Mouse (Mus musculus) megakaryocyte, embryonic 14.5 days (primary cell): ENCODE data around the gene Igsf21. TPM values are rescaled to one million over a fixed set of nuclear protein-coding genes. Genes with fewer than 3 reads are reported as not detected.

Source experiments
- H3K27me3 ChIP-seq: replicated peaks from 2 replicates; pipeline ENCODE3; 2012; ENCODE audit warnings: inconsistent platforms
- H3K36me3 ChIP-seq: replicated peaks from 2 replicates; pipeline ENCODE3; 2012; ENCODE audit warnings: low read length, inconsistent platforms, mixed read lengths
- H3K4me1 ChIP-seq: 2 replicates; pipeline ENCODE4 v1.6.1; 2012; ENCODE audit warnings: inconsistent platforms
- H3K4me3 ChIP-seq: replicated peaks from 2 replicates; pipeline ENCODE3; 2012; ENCODE audit warnings: moderate library complexity, mild to moderate bottlenecking, inconsistent platforms
- H3K9me3 ChIP-seq: 2 replicates; pipeline ENCODE4 v1.6.1; 2012; ENCODE audit warnings: inconsistent platforms
- FLI1 ChIP-seq: IDR thresholded peaks from 2 replicates; pipeline ENCODE4 v1.6.1; 2012; ENCODE audit warnings: low read length, inconsistent platforms, mixed read lengths
- GATA1 ChIP-seq: IDR thresholded peaks from 3 replicates; pipeline ENCODE4 v1.6.1; 2012; ENCODE audit warnings: mixed read lengths, low read length, inconsistent platforms, borderline replicate concordance
- polyA plus RNA-seq: library from polyadenylated mRNA; stranded (reverse); fragments of >175 nt; gene quantifications from 2 replicates; pipeline ENCODE4 v1.2.3, GENCODE M21; 2012; ENCODE audit warnings: low replicate concordance; ENCODE audit not compliant: insufficient read depth

Gene Igsf21
- polyA plus RNA-seq, 1 experiment = not detected

- H3K9me3 ChIP-seq = no peaks in the 10 kb centered on the region
- peaks cover 34% of the 10 kb centered on the region for H3K27me3 ChIP-seq
- H3K36me3 ChIP-seq = no peaks in the 10 kb centered on the region
- no peak overlapping the region for H3K4me3 ChIP-seq
- H3K4me1 ChIP-seq = no peaks in the 10 kb centered on the region
- TF ChIP-seq GATA1 = no peak
- TF ChIP-seq FLI1 = no peak
Measured at GRCm38 (mm10) chr4:140252369-140252768, 5.8 kb upstream of the Igsf21 start.

GRCm38 (mm10) chr4:140249011-140249744 lies 2.6 kb upstream of the Igsf21 start:
- Histone ChIP-seq H3K9me3 (no peaks in the 10 kb centered on the region), H3K27me3 (peaks cover 66% of the 10 kb centered on the region), H3K4me1 (no peaks in the 10 kb centered on the region), H3K4me3 (no peak overlapping the region), H3K36me3 (no peaks in the 10 kb centered on the region)
- TF ChIP-seq GATA1 = no peak
- no peak for TF ChIP-seq FLI1

- Histone ChIP-seq H3K27me3 (peaks cover 72% of the 10 kb centered on the region), H3K9me3 (no peaks in the 10 kb centered on the region)
Measured at GRCm38 (mm10) chr4:140248396-140248795, 1.8 kb upstream of the Igsf21 start.

GRCm38 (mm10) chr4:140247006-140248003 lies 721 bp upstream of the Igsf21 start:
- no peaks in the 10 kb centered on the region for H3K36me3 ChIP-seq
- H3K4me1 ChIP-seq = no peaks in the 10 kb centered on the region
- TF ChIP-seq FLI1 = no peak
- no peak for TF ChIP-seq GATA1
- no peaks in the 10 kb centered on the region for H3K9me3 ChIP-seq
- peaks cover 82% of the 10 kb centered on the region for H3K27me3 ChIP-seq
- H3K4me3 ChIP-seq = no peak overlapping the region

More at GRCm38 (mm10) chr4:140248396-140248795, 1.8 kb upstream of the Igsf21 start:
- no peak for TF ChIP-seq GATA1
- no peak for TF ChIP-seq FLI1
- Histone ChIP-seq H3K4me1 (no peaks in the 10 kb centered on the region), H3K4me3 (no peak overlapping the region), H3K36me3 (no peaks in the 10 kb centered on the region)

- TF ChIP-seq GATA1 (no peak), FLI1 (no peak)
- no peaks in the 10 kb centered on the region for H3K36me3 ChIP-seq
- H3K4me1 ChIP-seq = no peaks in the 10 kb centered on the region
- H3K27me3 ChIP-seq = peaks cover 89% of the 10 kb centered on the region
- H3K9me3 ChIP-seq = no peaks in the 10 kb centered on the region
- no peak overlapping the region for H3K4me3 ChIP-seq
Measured at GRCm38 (mm10) chr4:140245286-140246179, 1.1 kb downstream of the Igsf21 start.

- no peaks in the 10 kb centered on the region for H3K4me1 ChIP-seq
- H3K36me3 ChIP-seq = no peaks in the 10 kb centered on the region
- H3K4me3 ChIP-seq = no peak overlapping the region
- no peaks in the 10 kb centered on the region for H3K9me3 ChIP-seq
- peaks cover 85% of the 10 kb centered on the region for H3K27me3 ChIP-seq
- TF ChIP-seq FLI1 (no peak), GATA1 (no peak)
Measured at GRCm38 (mm10) chr4:140244835-140245234, 1.7 kb downstream of the Igsf21 start.

- Histone ChIP-seq H3K4me1 (no peaks in the 10 kb centered on the region), H3K36me3 (no peaks in the 10 kb centered on the region), H3K4me3 (no peak overlapping the region), H3K9me3 (no peaks in the 10 kb centered on the region), H3K27me3 (peaks cover 80% of the 10 kb centered on the region)
- no peak for TF ChIP-seq FLI1
- TF ChIP-seq GATA1 = no peak
Measured at GRCm38 (mm10) chr4:140244161-140244813, 2.3 kb downstream of the Igsf21 start.

GRCm38 (mm10) chr4:140243231-140243630 lies 3.4 kb downstream of the Igsf21 start:
- Histone ChIP-seq H3K9me3 (no peaks in the 10 kb centered on the region), H3K27me3 (peaks cover 69% of the 10 kb centered on the region), H3K36me3 (no peaks in the 10 kb centered on the region), H3K4me3 (no peak overlapping the region), H3K4me1 (no peaks in the 10 kb centered on the region)
- TF ChIP-seq FLI1 (no peak), GATA1 (no peak)

- Histone ChIP-seq H3K36me3 (no peaks in the 10 kb centered on the region), H3K4me3 (no peak overlapping the region), H3K4me1 (no peaks in the 10 kb centered on the region), H3K27me3 (peaks cover 61% of the 10 kb centered on the region), H3K9me3 (no peaks in the 10 kb centered on the region)
- TF ChIP-seq GATA1 (no peak), FLI1 (no peak)
Measured at GRCm38 (mm10) chr4:140242291-140242690, 4.3 kb downstream of the Igsf21 start.
